In the genomic region with DNA sequence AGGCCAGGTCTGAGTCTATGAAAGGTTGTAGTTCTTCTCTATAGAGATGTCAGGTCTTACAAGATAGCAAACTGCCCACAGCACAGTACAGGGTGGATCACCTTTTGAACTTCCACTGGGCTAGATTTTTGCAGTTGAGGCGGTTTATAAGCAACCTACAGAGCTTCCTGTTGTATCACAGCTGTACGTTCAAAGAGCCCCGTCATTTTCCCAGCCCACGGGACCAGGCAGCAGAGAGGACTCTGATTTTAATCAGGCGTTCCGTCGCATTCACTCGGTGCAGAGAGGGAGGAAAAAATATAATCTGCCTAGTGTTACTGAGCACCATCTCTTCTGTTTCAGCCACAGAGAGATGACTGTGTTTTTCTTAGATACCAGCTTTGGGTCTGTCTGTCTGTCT, we compare ENCODE assay signal across 12 mouse cellular contexts.
DNase-seq lines count a peak whose midpoint lies in the region; ATAC-seq and TF ChIP-seq lines count a peak whose summit lies in the region.
"Had no signal": no experiment of that assay in that cellular context is flagged by ENCODE, and none has a peak within 500 bp of the region (broad histone marks: within the 10 kb centered on the region; RNA-seq: fewer than 3 reads in every experiment).

No protein-coding gene starts in this region.

- intact Hi-C loops in heart, postnatal 14 days (cut with DNase I) = no loop called here
- intact Hi-C loops in left cerebral cortex, postnatal 10 days (cut with DNase I) = no loop called here

- DNase-seq in heart, postnatal 14 days = no peak
- DNase-seq in retina, embryonic 14.5 days (ENCODE audit: low spot score) = peak; percentile 28
- DNase-seq in retina, postnatal 1 day = no peak
- DNase-seq in induced T-regulatory cell, adult 2 months (ENCODE audit: low read depth) = peak; percentile 75
- no peak for DNase-seq in left cerebral cortex, postnatal 10 days (ENCODE audit: extremely low spot score in 1 of 2, low spot score in 2 of 2)
- DNase-seq in limb, embryonic 10.5 days (ENCODE audit: low spot score) = no peak
- no peak for DNase-seq in cerebellum, adult 2 months
- DNase-seq: cerebellum, adult 18-20 months; gastrocnemius, postnatal 10 days had no signal

- H3K4me1 ChIP-seq in heart, embryonic 12.5 days (replicated peaks) = peaks cover 27% of the 10 kb centered on the region
- no peaks in the 10 kb centered on the region for H3K4me1 ChIP-seq in limb, embryonic 10.5 days
- H3K4me1 ChIP-seq in cerebellum, adult 2 months (ENCODE audit: control insufficient read depth, insufficient read depth, low read length) = no peaks in the 10 kb centered on the region

- no peak overlapping the region for H3K4me3 ChIP-seq in heart, embryonic 12.5 days
- no peak overlapping the region for H3K4me3 ChIP-seq in limb, embryonic 10.5 days
- H3K4me3 ChIP-seq in cerebellum, adult 2 months (replicated peaks; ENCODE audit: insufficient read depth, low read depth, low read length) = no peak overlapping the region
- H3K4me3 ChIP-seq: myocyte had no signal

- TF ChIP-seq POLR2A in cerebellum, adult 2 months (IDR thresholded peaks at IDR 0.05; ENCODE audit: borderline replicate concordance, insufficient read depth, low read length) = no peak

- H3K4me2 ChIP-seq in heart, embryonic 12.5 days = peak overlapping the region; percentile 19; the same call in 1 of the 2 replicates

- H3K36me3 ChIP-seq in heart, embryonic 12.5 days = peaks cover 15% of the 10 kb centered on the region; the same call in 1 of the 2 replicates
- no peaks in the 10 kb centered on the region for H3K36me3 ChIP-seq in limb, embryonic 10.5 days

- H3K9me3 ChIP-seq in heart, embryonic 12.5 days (replicated peaks) = no peaks in the 10 kb centered on the region
- no peaks in the 10 kb centered on the region for H3K9me3 ChIP-seq in limb, embryonic 10.5 days (replicated peaks)

- TF ChIP-seq CTCF in cerebellum, adult 2 months (IDR thresholded peaks at IDR 0.05; ENCODE audit: borderline replicate concordance, insufficient read depth, low read depth, low read length) = no peak

- peak; percentile 42 for ATAC-seq in heart, embryonic 12.5 days (ENCODE audit: insufficient number of reproducible peaks, low FRiP score)

- 15% methylated on average over 8 of the region's 8 CpGs for WGBS in heart, embryonic 12.5 days
- 68% methylated on average over 8 of the region's 8 CpGs for WGBS in limb, embryonic 10.5 days
- WGBS in cerebellum, adult 2 months = 67% methylated on average over 8 of the region's 8 CpGs

- H3K27me3 ChIP-seq in heart, embryonic 12.5 days (replicated peaks) = no peaks in the 10 kb centered on the region
- no peaks in the 10 kb centered on the region for H3K27me3 ChIP-seq in limb, embryonic 10.5 days (ENCODE audit: low read depth, poor library complexity, severe bottlenecking)
- no peaks in the 10 kb centered on the region for H3K27me3 ChIP-seq in cerebellum, adult 2 months (ENCODE audit: control insufficient read depth, insufficient read depth, low read length)

- no peak overlapping the region for H3K9ac ChIP-seq in heart, embryonic 12.5 days

- no peak overlapping the region; the same call in 1 of the 2 replicates for H3K27ac ChIP-seq in heart, embryonic 12.5 days (ENCODE audit: poor library complexity, severe bottlenecking)
- H3K27ac ChIP-seq in limb, embryonic 10.5 days = no peak overlapping the region
- H3K27ac ChIP-seq in cerebellum, adult 2 months (ENCODE audit: insufficient read depth, low read length) = no peak overlapping the region
- H3K27ac ChIP-seq: stomach, postnatal 0 days had no signal

Comparison
In these comparisons a context has a peak if more than half of its experiments do, and no peak if none do; other contexts are left out.
1. DNase-seq: peak in retina, embryonic 14.5 days (single experiment) and induced T-regulatory cell, adult 2 months (single experiment); none in heart, postnatal 14 days (0 of 2), retina, postnatal 1 day (single experiment), left cerebral cortex, postnatal 10 days (0 of 2), limb, embryonic 10.5 days (single experiment) and cerebellum, adult 2 months (0 of 2).